Mouse (Mus musculus): Measurements from ENCODE around the gene Asb16. TPM values are rescaled to one million over a fixed set of nuclear protein-coding genes. Genes with fewer than 3 reads are reported as not detected.

Asb16 gene
- polyA plus RNA-seq, 1 experiment from 2014 or later, result 0.33 TPM

DNA sequence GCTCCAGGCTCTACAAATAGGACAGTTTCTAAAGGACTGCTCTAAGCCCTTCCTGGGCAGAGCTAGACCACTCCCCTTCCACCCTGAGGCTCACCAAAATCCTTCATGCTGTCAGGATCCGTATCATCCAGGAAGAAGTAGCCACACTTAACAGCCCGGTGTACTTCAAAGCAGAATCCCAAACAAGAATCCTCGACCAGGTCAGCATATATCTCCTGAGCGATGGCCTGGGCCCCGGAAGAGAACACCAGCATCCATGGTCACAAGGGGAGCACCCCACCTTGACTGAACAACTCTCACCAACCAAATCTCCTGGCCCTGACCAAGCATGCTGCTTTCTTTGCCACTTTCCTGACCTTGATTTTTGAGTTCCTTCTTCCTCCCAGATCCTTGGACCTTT, 25.9 kb downstream of the Asb16 start:
- Histone ChIP-seq H3K4me3 (ENCODE audit: low read depth, low read length) (peak overlapping the region; percentile 81; the same call in 1 of the 2 replicates), H3K9me3 (ENCODE audit: control insufficient read depth, low read length) (no peaks in the 10 kb centered on the region), H3K36me3 (ENCODE audit: control insufficient read depth, insufficient read depth, low read length) (peaks cover 44% of the 10 kb centered on the region), H3K9ac (ENCODE audit: low read depth, low read length) (peak overlapping the region; percentile 96; the same call in 1 of the 2 replicates), H3K27ac (replicated peaks; ENCODE audit: low read depth, low read length) (0 out of 2 replicates have a peak overlapping the region, but pooled peaks have one; percentile 40), H3K4me2 (ENCODE audit: low read depth, low read length) (peak overlapping the region; percentile 85), H3K27me3 (replicated peaks; ENCODE audit: control insufficient read depth, insufficient read depth, low read length) (no peaks in the 10 kb centered on the region), H3K4me1 (ENCODE audit: control insufficient read depth, insufficient read depth, low read length) (peaks cover 12% of the 10 kb centered on the region; the same call in 1 of the 2 replicates)
- DNase-seq (ENCODE audit: low spot score) (no peak), ATAC-seq (ENCODE audit: low read depth) (no peak)
- 73% methylated on average over 5 of the region's 5 CpGs for WGBS

DNA sequence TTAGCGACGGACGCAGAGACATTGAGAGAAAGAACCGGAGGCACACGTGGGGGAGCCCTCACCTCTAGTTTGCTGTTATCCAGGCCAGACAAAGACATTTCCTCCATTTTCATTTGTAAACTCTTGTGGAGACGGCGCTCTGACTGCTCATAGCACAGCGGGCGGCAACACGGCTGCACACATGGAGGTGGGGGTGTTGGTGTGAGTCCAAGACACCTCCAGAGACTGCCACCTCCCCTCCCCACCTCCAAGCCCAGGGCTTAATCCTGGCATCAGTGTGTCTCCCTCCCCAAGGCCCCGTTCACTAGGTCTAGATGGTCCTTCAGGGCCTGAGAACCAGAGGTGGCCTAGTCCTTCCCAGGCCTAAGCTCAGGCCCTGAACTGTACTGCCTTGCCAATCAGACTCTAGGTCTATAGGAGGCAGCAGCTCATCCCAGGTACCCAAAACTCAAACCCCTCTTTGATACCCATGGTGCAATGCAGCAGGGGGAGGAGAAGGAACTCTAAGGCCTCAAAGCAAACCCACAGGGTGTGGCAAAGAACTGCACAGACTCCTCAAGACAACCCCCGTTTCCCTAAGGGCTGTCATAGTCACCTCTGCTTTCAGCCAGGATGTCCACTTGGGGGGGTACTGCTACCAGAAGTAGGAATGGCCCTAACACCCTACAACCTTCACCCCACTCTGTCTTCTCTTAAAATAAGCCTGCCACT, 26.5 kb downstream of the Asb16 start:
- Histone ChIP-seq H3K4me1 (ENCODE audit: control insufficient read depth, insufficient read depth, low read length) (peaks cover 12% of the 10 kb centered on the region; the same call in 1 of the 2 replicates), H3K4me2 (ENCODE audit: low read depth, low read length) (peak overlapping the region; percentile 85), H3K9me3 (ENCODE audit: control insufficient read depth, low read length) (no peaks in the 10 kb centered on the region), H3K9ac (ENCODE audit: low read depth, low read length) (peak overlapping the region; percentile 96), H3K36me3 (ENCODE audit: control insufficient read depth, insufficient read depth, low read length) (peaks cover 44% of the 10 kb centered on the region), H3K4me3 (ENCODE audit: low read depth, low read length) (peak overlapping the region; percentile 81), H3K27ac (replicated peaks; ENCODE audit: low read depth, low read length) (peak overlapping the region; percentile 99), H3K27me3 (replicated peaks; ENCODE audit: control insufficient read depth, insufficient read depth, low read length) (no peaks in the 10 kb centered on the region)
- DNase-seq (ENCODE audit: low spot score), result peak; percentile 74
- no peak for ATAC-seq (ENCODE audit: low read depth)
- WGBS, result 64% methylated on average over 12 of the region's 12 CpGs

DNA sequence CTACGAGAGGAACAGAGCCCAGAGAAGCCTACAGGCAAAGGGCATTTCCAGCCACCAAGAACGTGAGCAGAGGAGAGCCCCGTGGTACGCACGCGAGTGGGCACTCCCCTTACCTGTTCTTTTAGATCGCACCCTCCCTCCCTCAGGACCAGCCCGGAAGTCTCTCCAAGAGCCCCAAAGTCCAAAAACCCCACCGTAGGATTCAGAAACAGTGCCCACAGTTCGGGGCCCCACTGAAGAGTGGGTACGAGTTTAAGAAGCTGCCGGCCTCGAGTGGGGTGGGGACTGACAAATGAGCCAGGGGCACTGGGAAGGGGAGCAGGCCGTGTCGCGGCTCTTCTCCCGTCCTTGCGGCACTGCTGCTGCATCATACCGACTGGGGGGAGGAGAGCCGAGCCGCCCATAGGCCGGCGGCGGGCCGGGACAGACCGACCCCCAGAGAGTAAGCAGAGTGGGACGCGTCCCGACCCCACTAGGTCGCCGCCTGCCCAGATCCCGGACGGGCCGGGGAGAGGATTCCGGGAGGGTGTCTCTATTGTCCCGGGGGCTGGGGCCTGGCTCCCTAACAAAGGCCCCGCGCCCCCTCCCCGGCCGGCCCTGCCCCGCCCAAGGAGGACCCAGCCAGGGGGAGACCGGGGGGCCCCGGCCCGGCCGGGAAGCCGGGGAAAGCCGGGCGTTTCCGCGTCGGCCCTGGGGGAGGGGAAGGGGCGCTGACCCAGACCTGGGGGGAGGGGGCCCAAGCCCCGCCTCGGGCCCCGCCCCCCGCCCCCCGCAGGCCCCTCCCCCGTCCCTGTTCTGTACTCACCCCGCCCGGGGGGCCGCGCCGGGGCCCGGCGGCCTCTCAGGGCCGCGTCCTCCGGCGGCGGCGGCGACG, 27.3 kb downstream of the Asb16 start:
- Histone ChIP-seq H3K9ac (ENCODE audit: low read depth, low read length) (peak overlapping the region; percentile 96), H3K4me3 (ENCODE audit: low read depth, low read length) (peak overlapping the region; percentile 81), H3K36me3 (ENCODE audit: control insufficient read depth, insufficient read depth, low read length) (peaks cover 37% of the 10 kb centered on the region), H3K27me3 (replicated peaks; ENCODE audit: control insufficient read depth, insufficient read depth, low read length) (no peaks in the 10 kb centered on the region), H3K4me2 (ENCODE audit: low read depth, low read length) (peak overlapping the region; percentile 85), H3K4me1 (ENCODE audit: control insufficient read depth, insufficient read depth, low read length) (peaks cover 12% of the 10 kb centered on the region; the same call in 1 of the 2 replicates), H3K27ac (replicated peaks; ENCODE audit: low read depth, low read length) (peak overlapping the region; percentile 99), H3K9me3 (ENCODE audit: control insufficient read depth, low read length) (no peaks in the 10 kb centered on the region)
- DNase-seq (ENCODE audit: low spot score) (peak; percentile 84), ATAC-seq (ENCODE audit: low read depth) (peak; percentile 3; the same call in 1 of the 2 replicates)
- under 1% methylated on average over 17 of the region's 73 CpGs for WGBS

DNA sequence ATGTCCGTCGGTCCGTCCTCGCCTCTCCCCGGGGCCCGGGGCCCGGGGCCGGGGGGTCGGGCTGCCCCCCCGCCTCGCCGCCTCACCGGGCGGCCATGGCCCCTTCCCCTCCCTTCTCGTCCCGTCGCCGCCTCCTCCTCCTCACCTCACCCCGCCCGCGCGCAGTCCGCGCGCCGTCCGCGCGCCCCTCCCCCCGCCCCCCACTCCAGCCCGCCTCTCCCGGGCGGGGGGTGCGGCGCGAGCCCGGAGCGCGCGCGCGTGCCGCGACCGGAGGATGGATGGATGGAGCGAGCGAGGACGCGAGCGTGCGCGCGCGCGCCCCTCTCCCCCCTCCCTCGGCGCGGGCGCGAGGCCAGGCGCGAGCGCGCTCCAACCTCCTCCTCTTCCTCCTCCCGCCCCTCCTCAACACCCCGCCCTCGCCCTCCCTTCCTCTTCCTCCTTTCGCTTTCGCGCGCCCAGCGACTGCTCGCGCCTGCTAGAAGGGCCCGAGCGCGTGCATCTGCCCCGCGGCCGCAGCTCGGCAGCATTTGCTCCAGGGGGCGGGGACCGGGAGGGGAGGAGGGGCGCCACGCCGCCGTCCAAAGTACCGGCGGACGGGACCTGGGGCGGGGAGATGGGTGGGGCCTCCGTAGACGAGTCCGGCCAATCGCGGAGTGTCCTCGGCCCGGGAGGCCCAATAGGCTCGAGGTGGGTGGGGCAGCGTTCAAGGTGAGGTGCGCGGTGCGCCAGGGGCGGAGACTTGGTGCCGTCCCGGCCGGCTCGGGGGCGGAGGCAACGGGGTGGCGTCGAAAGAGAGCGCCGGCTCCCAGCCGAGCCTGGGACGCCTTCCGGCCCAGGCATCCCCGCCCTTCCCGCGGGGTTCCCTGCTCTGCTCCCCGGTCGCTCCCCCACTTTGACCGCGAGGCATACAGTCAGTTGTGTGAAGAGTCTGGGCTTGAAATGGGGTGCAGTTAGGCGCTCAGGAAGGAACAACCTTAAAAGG, 28.2 kb downstream of the Asb16 start, which contains the start of gene Atxn7l3:
TSS of gene Atxn7l3 (minus strand) at position 141 of the 982 bp plus-strand sequence.
- ATAC-seq (ENCODE audit: low read depth), result peak; percentile 95
- WGBS, result 0% methylated on average over 28 of the region's 125 CpGs
- H3K36me3 ChIP-seq (ENCODE audit: control insufficient read depth, insufficient read depth, low read length), result peaks cover 27% of the 10 kb centered on the region

DNA sequence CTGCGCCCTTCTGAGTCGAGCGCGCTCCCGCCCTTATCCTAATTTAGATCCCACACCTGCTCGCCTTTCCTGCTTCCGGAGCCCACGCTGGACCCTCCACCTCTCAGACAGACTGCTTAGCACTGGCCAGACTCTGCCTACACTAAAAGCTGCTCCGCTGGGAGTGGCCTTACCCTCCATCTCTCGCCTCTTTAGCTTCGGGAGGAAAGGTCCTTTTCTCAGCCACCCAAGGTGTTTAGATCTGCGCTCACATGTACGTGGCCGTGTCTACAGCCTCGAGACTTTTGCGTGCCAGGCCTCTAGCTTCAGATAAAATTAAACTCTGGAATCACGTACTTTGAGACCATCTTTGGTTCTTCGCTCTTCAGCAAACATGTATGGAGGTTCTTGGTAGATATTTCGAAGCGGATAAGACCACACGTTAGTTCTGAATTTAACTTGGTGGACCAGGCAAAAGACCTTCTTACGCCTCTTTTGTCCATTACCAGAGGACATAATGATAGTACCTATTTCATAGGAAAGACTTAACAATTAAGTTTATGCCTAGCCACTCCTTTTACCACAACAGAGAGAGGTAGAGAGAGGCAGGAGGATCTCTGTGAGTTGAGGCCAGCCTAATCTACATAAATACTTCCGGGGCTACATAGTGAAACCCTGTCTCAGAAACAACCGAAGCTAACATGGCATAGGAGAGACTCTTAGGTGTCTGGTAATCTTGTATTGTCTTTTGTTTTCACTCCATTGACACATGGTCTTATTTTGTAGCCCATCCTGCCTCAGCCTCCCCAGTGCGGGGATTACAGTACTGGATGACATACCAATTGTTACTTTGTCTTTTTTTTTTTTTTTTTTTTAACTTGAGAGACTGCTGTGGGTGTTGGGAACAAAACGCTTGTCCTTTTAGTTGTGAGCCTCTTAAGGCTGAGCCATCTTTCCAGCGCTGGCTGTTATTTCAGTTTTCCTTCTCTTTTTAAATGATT, 29.3 kb downstream of the Asb16 start:
- Histone ChIP-seq H3K27ac (replicated peaks; ENCODE audit: low read depth, low read length) (peak overlapping the region; percentile 99), H3K36me3 (ENCODE audit: control insufficient read depth, insufficient read depth, low read length) (peaks cover 16% of the 10 kb centered on the region), H3K4me3 (ENCODE audit: low read depth, low read length) (peak overlapping the region; percentile 81), H3K27me3 (replicated peaks; ENCODE audit: control insufficient read depth, insufficient read depth, low read length) (no peaks in the 10 kb centered on the region), H3K9me3 (ENCODE audit: control insufficient read depth, low read length) (no peaks in the 10 kb centered on the region), H3K9ac (ENCODE audit: low read depth, low read length) (peak overlapping the region; percentile 77), H3K4me2 (ENCODE audit: low read depth, low read length) (peak overlapping the region; percentile 85), H3K4me1 (ENCODE audit: control insufficient read depth, insufficient read depth, low read length) (peaks cover 12% of the 10 kb centered on the region; the same call in 1 of the 2 replicates)
- DNase-seq (ENCODE audit: low spot score) (no peak), ATAC-seq (ENCODE audit: low read depth) (peak; percentile 5)
- 31% methylated on average over 23 of the region's 27 CpGs for WGBS

More for the DNA sequence above, 28.2 kb downstream of the Asb16 start, which contains the start of gene Atxn7l3:
- no peaks in the 10 kb centered on the region for H3K9me3 ChIP-seq (ENCODE audit: control insufficient read depth, low read length)
- H3K4me1 ChIP-seq (ENCODE audit: control insufficient read depth, insufficient read depth, low read length), result peaks cover 12% of the 10 kb centered on the region; the same call in 1 of the 2 replicates
- DNase-seq (ENCODE audit: low spot score), result peak; percentile 100
- H3K27me3 ChIP-seq (replicated peaks; ENCODE audit: control insufficient read depth, insufficient read depth, low read length), result no peaks in the 10 kb centered on the region
- H3K4me2 ChIP-seq (ENCODE audit: low read depth, low read length), result peak within 1 kb of the TSS; percentile 85
- peak within 1 kb of the TSS; percentile 96 for H3K9ac ChIP-seq (ENCODE audit: low read depth, low read length)
- H3K4me3 ChIP-seq (ENCODE audit: low read depth, low read length), result peak within 1 kb of the TSS; percentile 81
- H3K27ac ChIP-seq (replicated peaks; ENCODE audit: low read depth, low read length), result peak within 1 kb of the TSS; percentile 99

DNA sequence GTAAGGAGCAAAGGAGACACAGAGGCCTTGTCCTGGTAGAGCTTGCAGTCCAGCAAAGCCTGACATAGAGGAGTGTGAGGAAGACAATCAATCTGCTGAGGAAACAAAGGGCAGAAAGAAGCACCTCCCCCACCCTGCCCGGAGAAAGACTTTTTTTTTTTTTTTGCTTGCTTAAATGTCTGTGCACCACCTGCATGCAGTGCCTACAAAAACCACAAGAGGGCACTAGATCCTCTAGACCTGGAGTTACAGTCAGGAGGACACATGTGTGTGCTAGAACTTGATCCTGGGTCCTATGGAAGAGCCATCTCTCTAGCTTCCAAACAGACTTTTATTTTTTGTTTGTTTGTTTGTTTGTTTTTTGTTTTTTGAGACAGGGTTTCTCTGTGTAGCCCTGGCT, 31.3 kb downstream of the Asb16 start:
- no peak for ATAC-seq (ENCODE audit: low read depth)
- DNase-seq (ENCODE audit: low spot score), result peak; percentile 26
- Histone ChIP-seq H3K4me3 (ENCODE audit: low read depth, low read length) (no peak overlapping the region), H3K9me3 (ENCODE audit: control insufficient read depth, low read length) (no peaks in the 10 kb centered on the region), H3K27ac (replicated peaks; ENCODE audit: low read depth, low read length) (no peak overlapping the region), H3K4me2 (ENCODE audit: low read depth, low read length) (no peak overlapping the region), H3K36me3 (ENCODE audit: control insufficient read depth, insufficient read depth, low read length) (no peaks in the 10 kb centered on the region), H3K9ac (ENCODE audit: low read depth, low read length) (no peak overlapping the region), H3K4me1 (ENCODE audit: control insufficient read depth, insufficient read depth, low read length) (peaks cover 4% of the 10 kb centered on the region; the same call in 1 of the 2 replicates), H3K27me3 (replicated peaks; ENCODE audit: control insufficient read depth, insufficient read depth, low read length) (no peaks in the 10 kb centered on the region)
- 33% methylated on average over 1 of the region's 1 CpGs for WGBS

DNA sequence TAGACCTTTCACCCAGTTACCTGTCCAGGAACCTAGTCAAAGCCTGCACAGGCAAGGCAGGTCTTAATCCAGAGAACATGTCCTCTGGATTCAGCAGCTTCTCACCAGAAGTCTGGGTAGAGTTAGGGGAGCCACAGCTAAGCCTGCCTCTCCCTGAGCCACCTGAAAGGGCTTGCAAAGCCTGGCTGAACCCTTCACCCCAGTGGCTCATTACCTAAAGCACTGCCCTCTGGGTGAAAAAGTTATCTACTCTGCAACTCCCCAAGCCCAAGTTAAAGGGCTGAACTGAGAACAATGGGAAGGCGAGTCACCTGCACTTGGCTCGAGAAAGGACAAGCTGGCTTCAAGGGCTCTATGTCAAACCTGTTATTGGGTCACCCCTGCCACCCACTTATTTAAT, 35.6 kb downstream of the Asb16 start:
- Histone ChIP-seq H3K27ac (replicated peaks; ENCODE audit: low read depth, low read length) (no peak overlapping the region), H3K27me3 (replicated peaks; ENCODE audit: control insufficient read depth, insufficient read depth, low read length) (no peaks in the 10 kb centered on the region), H3K4me2 (ENCODE audit: low read depth, low read length) (no peak overlapping the region), H3K36me3 (ENCODE audit: control insufficient read depth, insufficient read depth, low read length) (peaks cover 24% of the 10 kb centered on the region), H3K9me3 (ENCODE audit: control insufficient read depth, low read length) (no peaks in the 10 kb centered on the region), H3K9ac (ENCODE audit: low read depth, low read length) (no peak overlapping the region), H3K4me1 (ENCODE audit: control insufficient read depth, insufficient read depth, low read length) (no peaks in the 10 kb centered on the region), H3K4me3 (ENCODE audit: low read depth, low read length) (no peak overlapping the region)
- no peak for ATAC-seq (ENCODE audit: low read depth)
- DNase-seq (ENCODE audit: low spot score), result no peak
- WGBS, result 50% methylated on average over 2 of the region's 2 CpGs

Data from embryonic facial prominence, embryonic 14.5 days (tissue).